Mouse (Mus musculus) G1E-ER4 (cell line): Measurements from ENCODE around the gene Uck2. TPM values are rescaled to one million over a fixed set of nuclear protein-coding genes. Genes with fewer than 3 reads are reported as not detected.

Experiments
- GATA1 ChIP-seq: IDR thresholded peaks from one replicate; pipeline ENCODE4 v1.8.0; 2012; ENCODE audit warnings: low read length, inconsistent platforms
- polyA plus RNA-seq: library from polyadenylated mRNA; stranded (reverse); fragments of >175 nt; gene quantifications from 2 replicates; pipeline ENCODE4 v1.2.3, GENCODE M21; 2012

Gene Uck2
- polyA plus RNA-seq, 1 experiment: 375 TPM

DNA sequence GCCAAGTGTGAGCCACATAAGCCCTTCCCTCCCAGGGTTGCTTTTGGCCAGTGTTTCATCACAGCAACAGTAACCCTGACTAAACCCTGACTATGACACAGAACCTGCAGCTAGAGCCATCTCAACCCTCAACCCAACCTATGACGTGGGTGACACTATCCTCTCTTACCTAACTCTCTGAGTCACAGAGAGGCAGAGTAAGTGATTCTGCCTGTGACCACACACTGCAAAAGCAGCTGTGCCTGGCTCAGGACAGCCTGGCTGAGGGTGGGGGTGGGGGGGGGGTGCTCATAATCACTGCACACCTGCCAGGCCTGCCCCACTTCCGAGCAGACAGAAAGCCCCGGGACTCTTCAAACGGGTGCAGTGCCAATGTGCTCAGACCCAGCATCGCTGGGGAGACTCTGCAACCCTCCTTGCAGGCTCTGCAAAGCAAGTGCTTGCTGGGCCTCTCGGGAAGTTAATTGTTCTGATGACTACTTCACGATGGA is 42.9 kb downstream of the Uck2 start:
- TF ChIP-seq GATA1: no peak

DNA sequence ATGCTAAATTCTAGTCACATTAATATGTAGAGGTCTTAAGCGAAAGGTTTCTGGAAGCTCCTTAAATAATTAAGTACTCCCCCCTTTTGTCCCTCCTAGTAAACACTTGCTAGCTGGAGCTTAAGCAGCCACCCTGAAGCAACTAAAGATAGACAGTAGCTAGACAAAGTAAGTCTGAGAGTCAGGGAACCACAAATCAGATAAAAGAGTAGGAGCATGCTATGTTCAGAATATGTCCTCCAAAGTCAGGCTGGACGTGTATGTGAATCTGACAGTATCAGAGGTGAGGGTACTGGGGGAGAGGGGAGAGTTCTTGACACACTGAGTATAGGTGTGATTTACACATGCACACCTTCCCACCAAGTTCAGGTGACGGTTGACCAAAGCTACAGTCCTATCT is 43.6 kb downstream of the Uck2 start:
- TF ChIP-seq GATA1: no peak

DNA sequence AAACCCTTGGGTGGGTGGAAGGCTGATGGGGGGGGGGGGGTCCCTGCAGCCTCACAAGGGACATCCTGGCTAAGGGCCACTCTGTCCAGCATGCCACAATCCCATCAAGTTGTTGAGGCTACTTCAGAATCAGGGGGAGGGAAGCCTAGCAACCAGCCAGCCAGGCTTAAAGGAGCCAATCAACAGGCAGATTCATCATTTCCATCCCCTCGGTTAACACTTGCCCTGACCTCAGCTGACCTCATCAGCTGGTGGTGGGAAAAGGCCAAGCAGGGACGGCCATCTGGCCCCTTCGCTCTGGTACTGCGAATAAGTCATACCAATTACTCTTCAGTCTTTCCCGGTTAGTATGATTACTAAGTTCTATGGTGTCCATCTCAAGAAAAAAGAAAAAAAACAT is 44.8 kb downstream of the Uck2 start:
- TF ChIP-seq GATA1: no peak

DNA sequence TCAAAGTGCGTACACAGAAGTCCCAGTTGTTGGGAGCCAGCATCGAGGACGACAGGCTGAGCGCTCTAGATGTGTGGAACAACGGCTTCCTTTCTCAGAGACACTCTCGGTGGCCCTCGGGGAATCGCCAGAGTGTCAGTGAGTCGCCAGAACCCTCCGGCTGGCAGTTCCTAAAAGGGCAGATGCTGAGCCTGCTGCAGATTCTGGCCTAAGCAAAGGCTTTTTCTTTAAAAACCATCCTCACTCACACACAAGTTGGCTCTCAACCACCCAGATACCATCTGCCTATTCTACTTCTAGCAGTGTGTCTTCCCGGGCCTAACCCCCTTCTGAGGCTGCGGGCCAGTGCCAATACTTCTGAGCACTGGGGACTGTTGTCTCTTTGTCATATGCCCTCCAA is 45.2 kb downstream of the Uck2 start:
- no peak for TF ChIP-seq GATA1

DNA sequence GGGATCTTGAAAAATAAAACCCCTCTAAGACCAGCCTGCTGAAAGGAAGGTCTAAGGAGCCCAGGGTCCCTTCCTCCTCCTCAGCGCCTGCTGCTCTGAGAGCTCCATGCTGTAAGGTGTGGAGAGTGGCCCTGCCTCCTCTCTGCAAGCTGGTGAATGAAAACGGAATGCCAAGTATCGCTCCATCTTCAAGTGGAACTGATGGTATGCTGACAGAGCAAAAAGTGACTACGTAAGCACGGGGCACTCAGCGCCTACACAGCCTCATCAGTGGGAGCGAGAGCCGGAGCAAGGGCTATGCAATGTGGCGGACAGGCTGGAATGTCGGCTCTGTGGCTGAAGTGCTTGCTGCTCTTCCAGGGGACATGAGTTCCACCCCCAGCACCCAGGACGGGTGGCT is 47.3 kb downstream of the Uck2 start:
- no peak for TF ChIP-seq GATA1

DNA sequence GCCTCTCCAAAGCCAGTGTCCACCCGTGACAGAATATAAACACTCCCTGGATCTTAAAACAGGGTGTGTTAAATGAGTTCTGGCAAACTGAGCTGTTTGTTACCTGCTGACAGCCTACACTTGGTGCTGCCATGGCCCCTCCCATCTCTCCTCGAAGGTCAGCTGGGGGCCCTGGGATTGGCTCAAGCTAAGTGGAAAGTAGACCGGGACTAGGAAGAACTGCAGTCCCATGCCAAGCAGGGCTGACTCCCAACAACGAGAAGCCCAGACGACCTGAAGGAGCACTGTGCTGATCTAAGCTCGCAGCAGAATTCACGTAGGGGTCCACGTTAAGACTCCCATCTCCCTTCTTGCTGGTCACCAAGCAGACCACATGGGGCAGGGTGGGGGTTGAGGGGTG is 48.3 kb downstream of the Uck2 start:
- TF ChIP-seq GATA1: no peak

DNA sequence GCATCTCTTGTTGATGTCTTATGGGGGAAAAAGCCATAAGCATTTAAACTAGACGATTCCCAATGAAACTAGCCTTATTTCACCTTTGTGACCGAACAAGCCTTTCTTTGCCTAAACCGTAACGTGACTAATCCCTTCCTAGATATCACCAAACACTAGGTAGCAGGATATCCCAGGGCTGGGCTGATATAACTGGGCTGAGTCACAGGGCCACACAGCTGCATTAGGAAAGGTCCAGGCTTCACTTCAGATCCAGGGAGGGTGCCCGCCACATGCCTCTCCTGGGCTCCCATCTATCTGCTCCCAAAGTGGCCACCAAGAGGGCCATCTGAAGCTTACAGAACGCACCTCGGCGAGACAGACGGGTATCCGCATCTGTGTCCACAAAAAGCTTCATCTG is 50.8 kb downstream of the Uck2 start:
- TF ChIP-seq GATA1: no peak

DNA sequence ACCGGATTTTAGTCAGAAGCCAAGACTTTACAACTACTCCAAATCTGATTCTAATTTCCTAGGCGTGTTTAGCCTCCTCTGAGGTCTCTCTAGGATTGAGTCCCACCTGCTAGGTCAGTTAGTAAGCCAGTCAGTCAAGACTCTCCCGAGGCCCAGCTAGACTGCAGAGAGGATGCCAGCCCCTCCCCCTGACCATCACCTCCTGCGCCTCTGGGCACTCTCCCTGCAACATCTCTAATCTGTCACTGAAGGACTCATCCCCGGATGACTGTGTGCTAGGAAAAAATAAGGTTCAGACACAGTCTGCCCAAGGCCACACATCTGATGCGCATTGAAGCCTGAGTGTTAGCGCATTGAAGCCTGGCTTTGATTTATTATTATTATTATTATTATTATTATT is 52.2 kb downstream of the Uck2 start:
- no peak for TF ChIP-seq GATA1

DNA sequence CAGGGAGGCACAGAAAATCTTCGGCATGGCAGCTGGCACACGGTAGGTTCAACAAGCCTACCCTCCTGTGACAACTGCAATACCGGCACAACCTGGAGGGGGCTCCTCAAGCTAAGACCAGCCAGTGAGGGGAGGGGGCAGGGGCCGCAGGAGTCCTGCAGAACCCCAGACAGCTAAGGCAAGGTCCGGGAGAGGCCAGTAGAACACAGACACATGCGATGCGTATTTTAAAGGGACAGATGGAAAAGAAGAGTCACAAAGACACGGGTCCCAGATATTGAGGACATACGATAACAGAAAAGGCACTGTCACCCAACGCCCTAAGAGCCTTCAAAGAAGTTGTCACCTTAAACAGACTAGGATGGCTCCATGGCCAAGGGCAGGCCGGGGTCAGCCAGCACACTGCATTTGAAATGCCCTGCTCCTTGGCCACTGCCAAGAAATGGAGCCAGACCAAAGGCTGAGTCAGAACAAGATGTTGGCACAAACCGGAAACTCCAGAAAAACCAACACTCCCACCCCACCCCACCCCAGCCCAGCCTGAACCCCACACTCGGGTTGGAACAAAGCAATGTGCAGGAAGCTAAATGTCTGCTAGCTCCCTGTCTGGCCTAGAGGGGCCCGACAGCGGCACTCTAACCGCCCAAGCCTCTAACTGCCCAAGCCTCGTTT is 53.4 kb downstream of the Uck2 start:
- no peak for TF ChIP-seq GATA1

DNA sequence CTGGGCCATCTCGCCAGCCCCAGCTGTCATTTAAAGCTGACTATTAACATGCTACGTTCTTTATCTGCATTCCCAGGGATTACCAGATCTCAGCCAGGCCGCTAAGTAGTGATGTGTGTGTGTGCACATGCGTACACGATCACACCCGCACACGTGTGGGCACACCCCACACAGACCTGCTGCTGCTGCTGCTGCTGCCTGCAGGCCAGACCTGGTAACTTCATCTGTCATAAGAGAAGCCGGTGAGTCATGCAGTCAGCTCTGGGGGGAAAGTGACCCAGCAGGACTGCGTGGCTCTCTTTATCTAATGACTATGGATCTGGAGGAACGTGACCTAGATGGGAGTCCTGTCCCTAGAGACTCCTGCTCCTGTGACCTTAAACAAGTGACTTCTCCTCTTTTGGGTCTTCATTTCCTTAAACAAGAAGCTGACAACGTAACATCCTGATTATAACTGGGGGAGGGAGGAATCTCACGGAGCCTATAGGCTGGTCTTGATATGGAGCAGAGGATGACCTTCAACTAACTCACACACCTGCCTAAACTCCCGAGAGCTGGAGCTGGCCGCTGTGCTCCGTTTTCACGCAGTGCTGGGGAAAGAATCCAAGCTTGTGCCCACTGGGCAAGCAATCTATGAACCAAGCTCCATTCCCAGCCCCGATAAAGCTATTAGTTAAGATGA is 54.0 kb downstream of the Uck2 start:
- TF ChIP-seq GATA1: no peak

DNA sequence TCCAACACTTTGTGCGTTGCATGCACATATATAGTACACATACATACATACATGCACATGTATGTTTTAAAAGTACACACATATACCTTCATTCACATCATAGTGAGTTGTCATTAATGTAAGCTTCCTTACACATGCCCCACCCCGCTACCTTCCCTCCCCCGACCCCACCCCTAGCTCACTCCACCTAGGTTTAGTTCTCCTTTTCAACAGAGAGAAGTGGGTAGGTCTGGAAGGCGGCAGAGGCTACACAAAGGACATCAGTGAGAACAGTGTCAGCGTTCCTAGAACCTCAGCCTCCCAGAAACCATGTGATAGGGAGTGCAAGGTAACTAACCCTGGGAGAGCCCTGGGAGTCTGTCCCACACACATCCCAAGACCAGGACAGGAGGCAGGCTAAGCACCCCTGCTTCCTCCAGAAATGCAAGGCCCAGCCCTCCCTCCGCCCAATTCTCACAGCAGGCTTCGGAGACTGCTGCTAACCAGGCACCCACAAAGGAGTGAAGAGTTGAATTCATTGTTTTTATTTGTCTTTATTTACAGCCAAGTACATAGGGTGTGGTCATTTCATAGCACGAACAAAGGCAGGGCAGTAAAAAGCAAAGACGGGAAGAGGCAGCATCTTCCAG is 62.6 kb downstream of the Uck2 start:
- no peak for TF ChIP-seq GATA1

DNA sequence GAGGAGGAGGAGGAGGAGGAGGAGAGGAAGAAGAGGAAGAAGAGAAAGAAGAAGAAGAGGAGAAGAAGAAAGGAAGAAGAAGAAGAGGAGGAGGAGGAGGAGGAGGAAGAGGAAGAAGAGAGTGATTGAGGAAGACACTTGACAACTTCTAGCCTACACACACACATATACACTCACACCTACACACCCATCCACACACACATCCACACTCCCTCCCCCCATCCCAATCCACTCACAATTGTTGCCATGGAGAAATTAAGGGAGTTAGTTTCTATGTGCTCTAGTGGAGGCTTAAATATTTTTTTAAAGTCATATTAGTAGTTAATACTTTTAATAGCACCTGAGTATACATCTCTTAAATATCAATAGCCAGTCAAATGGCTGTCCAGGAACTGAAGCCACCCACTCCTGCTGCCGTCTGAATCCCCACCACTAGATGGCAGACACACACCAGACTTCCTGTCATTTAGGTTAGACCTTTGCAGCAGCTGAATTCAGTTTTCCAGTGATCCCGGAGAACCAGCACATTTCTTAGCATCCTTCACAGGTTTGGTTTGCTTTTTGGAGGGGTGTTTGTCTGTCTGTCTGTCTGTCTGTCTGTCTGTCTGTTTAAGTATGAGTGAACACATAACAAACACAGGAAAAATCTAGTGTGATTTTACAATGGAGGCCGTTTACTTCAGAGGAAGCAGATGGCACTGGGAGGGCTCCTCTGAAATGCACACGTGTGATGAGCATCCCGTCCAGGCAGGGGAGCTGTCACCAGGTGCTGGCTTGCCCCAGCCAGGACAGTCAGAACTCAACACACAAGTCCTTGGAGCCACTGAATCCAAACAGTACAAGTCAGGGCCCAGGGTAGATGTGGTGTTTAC is 64.6 kb downstream of the Uck2 start:
- TF ChIP-seq GATA1: no peak

DNA sequence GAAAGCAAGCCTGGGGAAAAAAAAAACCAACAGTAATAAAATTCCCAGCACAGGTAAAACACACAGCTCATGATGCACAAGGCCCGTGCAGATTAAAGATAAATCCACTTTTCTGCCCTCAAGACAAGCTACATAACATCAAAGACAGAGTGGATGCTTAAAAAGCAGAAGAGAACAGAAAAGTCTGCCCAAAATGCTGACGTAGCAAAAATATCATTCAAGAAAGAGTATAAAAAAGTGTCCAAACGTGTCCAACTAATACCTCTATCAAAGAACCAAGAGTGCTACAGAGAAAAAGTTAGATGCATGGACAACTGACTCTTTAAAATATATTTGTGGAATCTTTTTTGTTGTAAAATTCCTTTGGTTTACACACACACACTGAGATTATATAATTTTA is 69.7 kb downstream of the Uck2 start:
- no peak for TF ChIP-seq GATA1

DNA sequence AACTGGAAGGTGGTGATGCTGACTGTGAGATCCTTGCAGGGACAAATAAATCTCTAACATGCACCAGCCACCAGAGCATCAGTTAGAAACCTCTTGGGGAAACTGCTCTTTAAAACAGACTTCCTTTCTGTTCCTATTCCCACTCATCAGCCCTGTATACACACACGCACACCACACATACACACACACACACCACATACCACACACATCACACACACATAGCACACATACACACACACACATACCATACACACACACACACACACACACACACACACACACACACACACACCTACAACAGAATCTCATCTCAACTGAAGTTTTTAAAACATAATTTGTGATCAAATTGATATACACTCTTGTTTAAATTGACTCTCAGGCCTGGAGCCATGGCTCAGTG is 72.4 kb downstream of the Uck2 start:
- no peak for TF ChIP-seq GATA1

DNA sequence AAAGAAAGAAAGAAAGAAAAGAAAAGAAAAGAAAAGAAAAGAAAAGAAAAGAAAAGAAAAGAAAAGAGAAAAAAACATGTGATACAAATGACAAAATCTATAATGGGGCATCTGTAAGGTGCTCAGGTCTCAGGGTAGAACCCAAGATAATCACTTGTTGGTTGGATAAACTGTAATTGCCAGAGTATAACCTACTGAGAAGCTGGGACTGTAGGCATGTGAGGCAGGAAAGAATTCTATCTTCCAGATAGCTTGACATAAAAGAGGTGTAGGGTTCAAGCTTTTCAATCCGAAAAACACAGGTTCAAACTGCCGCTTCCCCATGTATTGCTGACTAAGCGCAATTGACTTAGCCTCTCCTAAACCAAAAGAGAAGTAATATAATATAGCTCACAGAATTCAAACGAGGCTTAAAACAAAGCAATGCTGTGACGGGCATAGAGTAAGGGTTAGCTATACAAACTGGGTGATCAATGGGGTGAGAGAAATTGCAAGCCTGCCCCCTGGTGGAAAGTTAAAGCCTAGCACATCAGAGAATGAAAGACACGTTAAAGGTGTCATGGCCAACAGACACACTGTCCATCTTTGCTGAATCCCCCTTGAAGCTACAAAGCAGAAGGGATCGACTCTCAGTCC is 73.0 kb downstream of the Uck2 start:
- no peak for TF ChIP-seq GATA1
